Mouse (Mus musculus) spleen, embryonic (tissue): Measurements from ENCODE around the gene Map2k4.

Experiments used
- CTCF ChIA-PET: fragments of 350-600 bp; sonication (Branson Sonifier 250); formaldehyde crosslinking; loops from one replicate; lab custom pipeline; 2022; lab: Charles Lee

Map2k4 gene

GRCm38 (mm10) chr11:65788154-65788553, at the start of gene Map2k4:
TSS of gene Map2k4 (minus strand) at chr11:65788297.
- CTCF ChIA-PET, result interaction anchor here (1.4 kb wide), 1 partner anchor 19 kb away, joined by 4 read pairs; the partner anchor contains the start of gene Zkscan6

GRCm38 (mm10) chr11:65824556-65824955, 36.5 kb upstream of the Map2k4 start:
- CTCF ChIA-PET, result no interaction called here

GRCm38 (mm10) chr11:65820877-65821276, 32.8 kb upstream of the Map2k4 start:
- CTCF ChIA-PET, result no interaction called here

GRCm38 (mm10) chr11:65820280-65820679, 32.2 kb upstream of the Map2k4 start:
- CTCF ChIA-PET, result interaction anchor here (0.6 kb wide), 1 partner anchor 1233 kb away, joined by 5 read pairs; no protein-coding TSS in a partner anchor

- CTCF ChIA-PET, result no interaction called here
Measured at GRCm38 (mm10) chr11:65818193-65818592, 30.1 kb upstream of the Map2k4 start.

GRCm38 (mm10) chr11:65816237-65816636, 28.1 kb upstream of the Map2k4 start:
- CTCF ChIA-PET, result no interaction called here

GRCm38 (mm10) chr11:65814381-65814780, 26.3 kb upstream of the Map2k4 start:
- CTCF ChIA-PET, result no interaction called here

- CTCF ChIA-PET, result no interaction called here
Measured at GRCm38 (mm10) chr11:65812088-65812487, 24.0 kb upstream of the Map2k4 start.

GRCm38 (mm10) chr11:65807601-65808000, 19.5 kb upstream of the Map2k4 start:
- CTCF ChIA-PET, result interaction anchor here (0.6 to 1.5 kb wide), 2 partner anchors 18 to 19 kb away, joined by 4 to 9 read pairs; partner anchors contain the start of gene Map2k4

- CTCF ChIA-PET, result interaction anchor here (0.6 to 1.5 kb wide), 2 partner anchors 18 to 19 kb away, joined by 4 to 9 read pairs; partner anchors contain the start of gene Map2k4
Measured at GRCm38 (mm10) chr11:65806909-65807504, 18.9 kb upstream of the Map2k4 start, which contains the start of gene Zkscan6. TSS of gene Zkscan6 (plus strand) at chr11:65807175.

GRCm38 (mm10) chr11:65806321-65806904, 18.3 kb upstream of the Map2k4 start:
- CTCF ChIA-PET, result interaction anchor here (0.7 to 1.5 kb wide), 2 partner anchors 18 to 21 kb away, joined by 3 to 4 read pairs; partner anchors contain the start of gene Map2k4

GRCm38 (mm10) chr11:65801899-65802298, 13.8 kb upstream of the Map2k4 start:
- CTCF ChIA-PET, result no interaction called here

- CTCF ChIA-PET, result interaction anchor here (0.7 to 0.9 kb wide), 2 partner anchors 9 kb away, joined by 3 to 4 read pairs; no protein-coding TSS in a partner anchor
Measured at GRCm38 (mm10) chr11:65795896-65796295, 7.8 kb upstream of the Map2k4 start.

- CTCF ChIA-PET, result no interaction called here
Measured at GRCm38 (mm10) chr11:65794428-65795219, 6.5 kb upstream of the Map2k4 start.

- CTCF ChIA-PET, result interaction anchor here (1.4 kb wide), 1 partner anchor 20 kb away, joined by 4 read pairs; the partner anchor contains the start of gene Zkscan6
Measured at GRCm38 (mm10) chr11:65787421-65788151, 511 bp downstream of the Map2k4 start.

- CTCF ChIA-PET, result interaction anchor here (0.6 kb wide), 1 partner anchor 20 kb away, joined by 3 read pairs; no protein-coding TSS in a partner anchor
Measured at GRCm38 (mm10) chr11:65786160-65786559, 1.9 kb downstream of the Map2k4 start.

- CTCF ChIA-PET, result no interaction called here
Measured at GRCm38 (mm10) chr11:65781596-65781995, 6.5 kb downstream of the Map2k4 start.

- CTCF ChIA-PET, result no interaction called here
Measured at GRCm38 (mm10) chr11:65779578-65779977, 8.5 kb downstream of the Map2k4 start.

GRCm38 (mm10) chr11:65779066-65779465, 9.0 kb downstream of the Map2k4 start:
- CTCF ChIA-PET, result no interaction called here

- CTCF ChIA-PET, result no interaction called here
Measured at GRCm38 (mm10) chr11:65777810-65778209, 10.3 kb downstream of the Map2k4 start.
